Mouse (Mus musculus): ENCODE measurements at regions not wholly inside any gene's neighbourhood (a gene's known extent, or its start where the extent isn't known, plus 50 kb on each side); places are given as distances from the start of the nearest gene placed in this dataset.

DNA sequence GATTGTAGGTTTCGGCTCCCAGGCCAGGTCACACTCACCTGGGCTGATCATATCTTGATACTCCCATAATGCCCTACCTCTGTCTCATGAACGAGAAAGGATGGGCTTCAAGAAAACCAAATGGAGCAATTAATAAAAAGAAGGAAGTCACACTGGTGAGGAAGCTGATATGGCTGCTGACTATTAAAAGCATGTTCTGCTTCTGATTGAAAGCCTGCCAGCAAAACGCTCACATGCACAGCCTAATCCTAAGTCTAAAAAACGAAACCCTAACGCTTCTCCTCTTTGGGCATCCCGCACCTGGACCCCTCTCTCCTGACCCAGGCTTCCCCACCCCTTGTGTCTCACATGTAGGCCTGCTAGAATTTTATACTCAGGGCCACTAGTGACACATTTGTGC, 230.8 kb upstream of the Klf4 start:
- no peak for DNase-seq
- H3K4me3 ChIP-seq, result no peak overlapping the region
- intact Hi-C loops (cut with DNase I), result no loop called here
- H3K27ac ChIP-seq, result no peak overlapping the region
- no peak for TF ChIP-seq CTCF (IDR thresholded peaks at IDR 0.05)

DNA sequence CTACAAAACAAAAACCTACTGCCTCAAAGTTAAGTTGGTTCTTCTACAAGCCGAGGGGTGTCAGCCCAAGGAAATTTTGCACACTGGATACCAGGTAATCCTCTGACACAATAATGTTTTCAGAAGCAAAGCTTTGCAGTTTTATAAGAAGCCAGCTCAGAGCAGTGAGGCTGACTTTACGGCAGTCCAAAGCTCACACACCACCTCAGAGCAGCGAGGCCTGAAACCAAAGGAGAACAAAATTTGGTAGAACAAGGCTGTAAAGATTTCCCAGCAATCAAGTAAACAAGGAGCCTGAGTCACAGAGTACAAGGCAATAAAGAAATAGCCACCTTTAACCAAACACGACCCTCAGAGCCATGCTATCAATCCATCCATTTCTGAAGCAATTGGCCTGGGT, 230.1 kb upstream of the Klf4 start:
- no peak for TF ChIP-seq CTCF (IDR thresholded peaks at IDR 0.05)
- intact Hi-C loops (cut with DNase I), result no loop called here
- DNase-seq, result no peak
- Histone ChIP-seq H3K27ac (no peak overlapping the region), H3K4me3 (no peak overlapping the region)

DNA sequence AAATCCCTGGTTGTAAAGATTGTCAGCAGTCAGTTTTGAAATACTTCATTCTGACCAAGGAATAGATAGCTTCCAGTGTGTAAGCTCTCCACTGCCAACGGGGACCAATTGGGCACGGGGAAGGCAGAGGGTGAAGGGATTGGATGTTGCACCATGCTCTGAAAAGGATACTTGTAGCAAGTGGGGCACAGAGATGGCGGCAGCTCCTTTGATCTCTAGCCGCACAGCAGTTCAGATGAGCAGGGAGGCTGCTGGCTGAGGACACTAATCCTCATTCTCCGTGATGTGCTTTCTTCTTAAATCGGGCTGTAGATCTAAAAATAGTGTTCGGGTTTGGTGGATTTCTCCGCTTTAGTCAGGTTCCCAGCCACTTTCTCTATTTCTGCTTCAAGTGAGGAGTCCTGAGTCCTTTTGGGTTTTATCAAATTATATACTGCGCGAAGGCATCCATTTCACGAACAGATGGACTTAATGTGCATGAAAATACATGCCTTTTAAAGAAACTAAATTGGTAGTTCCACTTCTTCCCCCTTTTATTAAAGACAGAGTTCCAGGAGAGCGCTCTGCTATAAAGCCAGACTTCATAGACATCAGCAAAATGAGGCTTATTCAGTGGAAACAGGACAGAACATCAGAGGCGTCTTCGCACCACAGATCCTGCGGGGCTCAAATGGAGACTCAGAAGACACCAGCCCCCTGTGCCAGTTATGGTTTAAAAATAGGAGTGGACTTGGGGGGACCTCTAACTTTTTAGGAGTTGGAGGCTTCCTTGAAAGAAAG, 225.1 kb upstream of the Klf4 start:
- intact Hi-C loops (cut with DNase I), result no loop called here
- H3K27ac ChIP-seq, result no peak overlapping the region
- TF ChIP-seq CTCF (IDR thresholded peaks at IDR 0.05), result no peak
- no peak for DNase-seq
- no peak overlapping the region for H3K4me3 ChIP-seq

DNA sequence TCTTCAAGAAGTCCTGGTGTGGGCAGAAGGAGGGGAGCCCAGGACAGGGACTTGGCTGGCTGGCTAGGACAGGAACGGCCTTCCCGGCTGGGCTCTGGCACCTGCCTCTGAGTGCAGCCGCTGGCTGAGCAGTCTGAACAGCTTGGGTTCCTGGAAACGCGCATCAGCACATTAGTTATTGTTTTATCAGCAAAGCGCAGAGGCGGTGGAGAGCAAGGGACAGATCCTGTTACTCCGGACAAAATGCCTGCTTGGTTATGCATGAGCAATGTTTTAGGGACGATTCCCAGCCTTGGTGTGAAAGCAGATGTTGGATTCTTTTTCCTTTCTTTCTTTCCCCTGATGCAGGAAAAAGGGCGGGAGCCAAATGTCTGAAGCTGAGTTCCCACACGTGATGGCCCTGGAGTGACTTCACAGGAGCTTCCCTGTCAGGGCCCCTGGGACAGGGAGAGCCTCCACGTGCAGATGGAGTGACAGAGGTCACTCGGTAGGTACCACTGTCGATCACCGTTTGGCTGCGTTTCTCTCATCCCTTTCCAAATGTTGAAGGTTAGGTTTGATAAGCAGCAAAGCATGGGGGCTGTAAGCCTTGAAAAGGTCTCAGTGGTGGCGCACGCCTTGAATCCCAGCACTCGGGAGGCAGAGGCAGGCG, 217.8 kb upstream of the Klf4 start:
- intact Hi-C loops (cut with DNase I), result no loop called here
- no peak for TF ChIP-seq CTCF (IDR thresholded peaks at IDR 0.05)
- peak overlapping the region; percentile 58 for H3K27ac ChIP-seq
- H3K4me3 ChIP-seq, result peak overlapping the region; percentile 39
- peak; percentile 78 for DNase-seq

DNA sequence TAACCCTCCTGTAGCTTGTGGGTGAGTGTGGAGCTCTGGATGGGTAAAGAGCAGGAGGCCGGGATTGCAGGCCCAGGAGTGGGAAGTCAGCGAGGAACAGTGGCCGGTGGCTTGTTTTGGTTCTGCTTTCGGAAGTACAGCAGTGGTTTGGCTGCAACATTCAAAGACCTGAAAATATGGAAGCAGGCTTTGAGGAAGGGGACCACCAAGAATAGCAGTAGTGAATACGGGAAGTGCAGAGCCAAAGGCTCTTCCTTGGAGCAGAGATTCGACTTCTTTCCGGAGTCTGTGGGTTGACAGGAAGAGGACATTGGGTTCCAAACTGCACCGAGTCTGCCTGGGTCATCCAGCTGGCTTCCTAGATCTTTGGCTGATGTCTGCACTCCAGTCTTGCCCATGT, 209.1 kb upstream of the Klf4 start:
- peak; percentile 22 for DNase-seq
- Histone ChIP-seq H3K4me3 (no peak overlapping the region), H3K27ac (peak overlapping the region; percentile 28)
- intact Hi-C loops (cut with DNase I), result no loop called here
- TF ChIP-seq CTCF (IDR thresholded peaks at IDR 0.05), result no peak

DNA sequence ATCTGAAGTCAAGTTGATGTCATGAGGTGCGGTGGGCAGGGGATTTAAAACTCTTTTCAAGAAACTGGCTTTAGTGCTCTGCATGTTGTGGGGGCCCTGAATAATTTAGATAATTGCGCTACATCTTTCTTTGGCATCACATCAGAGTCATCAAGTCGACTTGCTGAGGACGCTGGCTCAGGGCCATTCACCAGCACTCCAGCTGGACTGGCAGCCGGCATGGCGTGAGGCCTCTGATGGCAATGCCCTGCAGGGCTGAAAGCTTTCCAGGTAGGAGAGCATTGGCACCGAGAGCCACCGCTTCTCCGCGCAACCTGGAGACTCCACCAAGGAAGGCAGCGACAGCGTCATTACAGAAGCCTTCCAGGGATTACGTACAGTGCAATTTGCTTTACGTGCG, 207.8 kb upstream of the Klf4 start:
- Histone ChIP-seq H3K27ac (no peak overlapping the region), H3K4me3 (no peak overlapping the region)
- intact Hi-C loops (cut with DNase I), result no loop called here
- no peak for DNase-seq
- TF ChIP-seq CTCF (IDR thresholded peaks at IDR 0.05), result no peak

DNA sequence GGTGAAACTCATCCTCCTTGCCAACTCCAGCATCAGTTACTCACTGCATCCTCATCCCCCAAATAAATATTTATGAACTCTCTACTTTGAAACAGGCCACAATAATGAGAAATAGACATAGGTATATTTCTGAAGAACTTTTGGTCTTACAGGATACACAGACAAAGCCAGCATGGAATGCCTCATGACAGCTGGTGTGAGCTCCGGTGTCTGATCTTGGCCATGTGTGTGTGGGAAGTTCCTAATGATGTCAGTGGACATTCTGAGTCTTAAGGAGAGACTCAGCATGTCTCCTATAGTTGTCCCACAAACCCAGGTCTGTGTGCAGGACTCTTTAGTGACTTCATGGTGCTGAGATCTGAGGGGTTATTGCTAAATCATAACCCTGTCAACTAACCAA, 206.4 kb upstream of the Klf4 start:
- Histone ChIP-seq H3K27ac (no peak overlapping the region), H3K4me3 (no peak overlapping the region)
- no peak for TF ChIP-seq CTCF (IDR thresholded peaks at IDR 0.05)
- DNase-seq, result no peak
- intact Hi-C loops (cut with DNase I), result loop anchor here (1.0 kb wide), 1 partner anchor 34 kb away; no protein-coding TSS in a partner anchor

DNA sequence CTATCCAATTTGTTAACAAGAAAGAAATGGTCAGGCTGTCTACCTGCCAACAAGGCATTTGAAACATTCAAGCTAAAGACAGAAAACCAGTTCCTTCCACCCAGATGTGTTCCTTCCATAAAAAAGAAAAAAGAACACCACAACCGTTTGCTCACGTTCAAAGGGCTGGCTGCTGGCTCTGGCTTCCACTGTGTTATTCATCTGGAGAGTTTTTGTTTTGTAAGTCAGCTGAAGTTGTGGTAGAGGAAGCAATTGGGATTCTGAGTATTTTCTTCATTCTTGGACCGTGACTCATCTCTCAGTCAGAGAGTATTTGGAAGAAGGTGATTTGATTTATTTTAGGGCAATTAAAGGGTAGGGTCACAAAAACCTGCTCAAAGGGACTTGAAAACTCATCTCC, 203.2 kb upstream of the Klf4 start:
- Histone ChIP-seq H3K27ac (peak overlapping the region; percentile 24; the same call in 1 of the 2 replicates), H3K4me3 (no peak overlapping the region)
- TF ChIP-seq CTCF (IDR thresholded peaks at IDR 0.05), result no peak
- intact Hi-C loops (cut with DNase I), result no loop called here
- peak; percentile 31 for DNase-seq

DNA sequence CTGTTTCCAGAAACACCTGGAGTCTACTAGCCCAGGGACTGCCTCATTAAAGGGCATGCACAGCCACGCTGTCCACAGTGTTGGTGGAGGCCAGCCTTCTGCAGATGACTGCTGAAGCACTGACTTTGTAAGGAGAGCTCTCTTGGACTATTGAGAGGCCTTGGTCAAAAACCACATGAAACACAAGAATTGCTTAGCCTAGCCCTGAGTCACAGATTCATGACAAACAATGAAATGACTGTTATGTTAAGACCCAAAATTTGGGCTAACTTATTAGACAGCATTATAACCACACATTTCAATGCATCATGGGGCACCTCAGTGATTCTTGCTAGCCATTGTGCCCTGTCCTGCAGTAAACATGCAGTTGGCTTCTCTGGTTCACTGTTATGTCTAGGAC, 202.1 kb upstream of the Klf4 start:
- intact Hi-C loops (cut with DNase I), result no loop called here
- DNase-seq, result no peak
- H3K4me3 ChIP-seq, result no peak overlapping the region
- TF ChIP-seq CTCF (IDR thresholded peaks at IDR 0.05), result no peak
- no peak overlapping the region for H3K27ac ChIP-seq

DNA sequence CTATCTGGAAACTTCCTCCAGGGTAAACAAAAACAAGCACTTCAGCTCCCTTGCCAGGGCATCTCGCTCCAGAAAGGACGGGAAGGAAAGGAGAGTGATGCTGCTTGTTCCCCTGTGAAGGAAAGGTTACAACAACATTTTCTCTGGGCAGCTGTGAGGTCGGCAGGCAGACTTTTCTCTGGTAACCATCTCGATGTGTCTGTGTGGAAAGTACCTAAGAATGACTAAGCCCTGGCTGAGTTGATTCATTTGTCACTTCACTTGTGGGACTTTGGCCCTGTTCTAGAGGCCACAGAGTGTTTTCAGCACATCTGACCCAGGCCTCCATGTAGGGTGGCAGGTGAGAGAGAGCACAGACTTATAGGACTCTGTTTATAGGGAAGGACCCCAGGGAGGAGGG, 201.0 kb upstream of the Klf4 start:
- no peak for TF ChIP-seq CTCF (IDR thresholded peaks at IDR 0.05)
- intact Hi-C loops (cut with DNase I), result no loop called here
- H3K27ac ChIP-seq, result peak overlapping the region; percentile 72
- H3K4me3 ChIP-seq, result no peak overlapping the region
- peak; percentile 28 for DNase-seq

DNA sequence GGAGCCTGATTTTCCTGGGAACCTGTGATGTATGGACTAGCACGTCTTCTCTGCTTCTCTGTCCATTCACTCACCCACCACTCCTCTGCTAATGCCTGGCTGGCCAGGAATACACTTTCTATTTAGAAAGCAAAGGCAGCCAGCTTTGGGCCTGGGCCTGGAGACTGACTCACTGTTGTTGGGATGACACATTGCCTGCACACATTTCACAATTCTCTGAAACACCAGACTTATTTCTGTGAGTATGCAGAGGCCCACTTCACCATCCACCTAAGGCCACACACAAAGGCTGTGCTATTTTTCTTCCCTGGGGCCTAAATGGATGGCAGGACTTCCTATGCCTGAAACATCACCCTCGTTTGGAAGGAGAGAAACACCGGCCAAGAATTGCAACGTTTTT, 199.7 kb upstream of the Klf4 start:
- intact Hi-C loops (cut with DNase I), result no loop called here

DNA sequence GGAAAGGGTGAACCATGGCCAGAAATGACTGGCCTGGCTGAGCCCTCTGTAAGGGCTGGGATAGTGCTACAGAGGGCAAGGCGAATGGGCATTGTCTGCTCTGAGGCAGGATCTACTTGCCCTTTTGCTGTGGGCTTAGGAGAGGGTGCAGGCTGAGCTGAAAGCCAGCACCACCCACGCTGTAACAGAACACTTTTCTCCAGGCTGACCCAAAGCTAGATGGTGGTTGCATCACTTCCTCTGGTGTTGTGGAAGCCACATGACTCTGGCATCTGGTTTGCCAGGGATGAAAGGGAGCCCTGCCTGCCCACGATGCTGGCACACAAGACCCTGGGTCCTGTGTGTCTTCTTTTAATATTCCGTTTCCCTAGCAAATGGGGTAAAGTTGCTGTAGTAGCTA, 198.0 kb upstream of the Klf4 start:
- TF ChIP-seq CTCF (IDR thresholded peaks at IDR 0.05), result no peak
- intact Hi-C loops (cut with DNase I), result no loop called here

More for the DNA sequence above, 199.7 kb upstream of the Klf4 start:
- H3K27ac ChIP-seq, result peak overlapping the region; percentile 72
- no peak overlapping the region for H3K4me3 ChIP-seq
- peak; percentile 76 for DNase-seq
- TF ChIP-seq CTCF (IDR thresholded peaks at IDR 0.05), result no peak

DNA sequence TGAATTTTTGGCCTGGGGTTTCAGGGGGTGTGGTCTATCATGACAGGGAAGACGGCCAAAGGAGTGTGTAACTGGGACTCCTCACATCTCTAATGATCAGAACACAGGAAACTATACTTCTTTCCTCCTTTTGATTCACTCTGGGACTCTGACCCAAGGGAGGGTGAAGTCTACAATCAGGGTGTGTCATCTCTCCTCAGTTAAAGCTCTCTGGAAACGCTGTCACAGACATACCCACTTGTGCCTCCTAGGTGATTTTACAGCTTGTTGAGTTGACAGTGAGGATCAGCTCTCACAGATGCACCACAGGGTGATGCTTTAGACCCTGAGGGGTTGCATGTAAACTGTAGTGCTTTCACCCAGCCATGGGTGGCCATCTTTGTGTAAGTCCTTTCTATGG, 194.9 kb upstream of the Klf4 start:
- H3K4me3 ChIP-seq, result no peak overlapping the region
- no peak for TF ChIP-seq CTCF (IDR thresholded peaks at IDR 0.05)
- no peak for DNase-seq
- intact Hi-C loops (cut with DNase I), result no loop called here
- no peak overlapping the region for H3K27ac ChIP-seq

More for the DNA sequence above, 198.0 kb upstream of the Klf4 start:
- DNase-seq, result peak; percentile 27
- no peak overlapping the region for H3K27ac ChIP-seq
- H3K4me3 ChIP-seq, result no peak overlapping the region

DNA sequence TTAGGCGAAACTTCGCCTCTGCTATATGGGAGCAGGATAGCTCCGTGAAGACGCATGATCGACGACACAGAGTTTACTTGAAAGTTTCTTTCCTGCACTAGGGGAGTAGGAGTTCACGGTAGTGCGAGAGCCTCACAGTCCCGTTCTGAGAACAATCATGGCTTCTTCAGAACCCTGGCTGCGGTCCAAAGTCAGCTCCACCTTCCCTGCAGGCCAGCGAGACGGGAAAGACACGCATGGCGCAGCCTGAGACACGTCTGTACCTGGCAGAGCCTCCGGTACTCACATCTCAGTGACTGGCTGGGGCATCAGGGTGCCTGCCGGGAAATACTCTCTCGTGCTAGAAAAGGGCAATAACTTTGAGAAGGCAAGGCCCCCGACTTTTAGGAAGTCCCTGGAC, 193.8 kb upstream of the Klf4 start:
- no peak for DNase-seq
- intact Hi-C loops (cut with DNase I), result no loop called here
- Histone ChIP-seq H3K4me3 (no peak overlapping the region), H3K27ac (no peak overlapping the region)
- TF ChIP-seq CTCF (IDR thresholded peaks at IDR 0.05), result no peak
